Comparison of ENCODE assay signal across 21 mouse cellular contexts in genomic region chr2:121628290-121628689, GRCm38 (mm10).
DNase-seq lines count a peak whose midpoint lies in the region; TF ChIP-seq lines count a peak whose summit lies in the region.
"Had no signal": no experiment of that assay in that cellular context is flagged by ENCODE, and none has a peak within 500 bp of the region (broad histone marks: within the 10 kb centered on the region; RNA-seq: fewer than 3 reads in every experiment).

No protein-coding gene starts in this region.

- no peak overlapping the region for H3K27ac ChIP-seq in left cerebral cortex, adult 2 months
- H3K27ac ChIP-seq: heart, embryonic 15.5 days; hindbrain, embryonic 12.5 days; limb, embryonic 12.5 days; liver, embryonic 12.5 days; lung, embryonic 15.5 days; midbrain, embryonic 15.5 days; neural tube, embryonic 15.5 days had no signal

- H3ac ChIP-seq in C2C12 (ENCODE audit: control insufficient read depth, insufficient read length, low read depth) = no peak overlapping the region

- H3K36me3 ChIP-seq in C2C12 (ENCODE audit: control insufficient read depth, insufficient read depth) = no peaks in the 10 kb centered on the region
- H3K36me3 ChIP-seq: heart, embryonic 15.5 days; hindbrain, embryonic 12.5 days; limb, embryonic 12.5 days; liver, embryonic 12.5 days; lung, embryonic 15.5 days; midbrain, embryonic 15.5 days; neural tube, embryonic 15.5 days had no signal

- intact Hi-C loops in heart, postnatal 25 days (cut with DNase I) = no loop called here
- intact Hi-C loops in heart, postnatal 10 days (cut with DNase I) = no loop called here
- intact Hi-C loops in left cerebral cortex, adult 2 months (cut with DNase I) = no loop called here

- H3K4me3 ChIP-seq in C2C12 (ENCODE audit: insufficient read depth, poor library complexity, severe bottlenecking) = no peak overlapping the region
- H3K4me3 ChIP-seq in left cerebral cortex, adult 2 months = no peak overlapping the region
- H3K4me3 ChIP-seq: erythroblast, embryonic 14.5 days; heart, embryonic 15.5 days; hindbrain, embryonic 12.5 days; limb, embryonic 12.5 days; liver, embryonic 12.5 days; lung, embryonic 15.5 days; midbrain, embryonic 15.5 days; neural tube, embryonic 15.5 days had no signal

- H3K79me2 ChIP-seq in C2C12 (ENCODE audit: control insufficient read depth, insufficient read depth) = no peaks in the 10 kb centered on the region

- no peaks in the 10 kb centered on the region for H3K79me3 ChIP-seq in C2C12 (ENCODE audit: low read depth)

- H3K27me3 ChIP-seq in C2C12 (ENCODE audit: control insufficient read depth, insufficient read depth, insufficient read length) = no peaks in the 10 kb centered on the region
- H3K27me3 ChIP-seq: heart, embryonic 15.5 days; hindbrain, embryonic 12.5 days; limb, embryonic 12.5 days; lung, embryonic 15.5 days; midbrain, embryonic 15.5 days; neural tube, embryonic 15.5 days had no signal

- TF ChIP-seq CTCF in C2C12 (IDR thresholded peaks at IDR 0.05; ENCODE audit: control insufficient read depth, insufficient read depth, insufficient read length) = no peak
- TF ChIP-seq CTCF in left cerebral cortex, adult 2 months (IDR thresholded peaks at IDR 0.05) = no peak

- DNase-seq in heart, adult 9 months (ENCODE audit: low spot score in 2 of 2) = peak; percentile 17 to 31
- no peak for DNase-seq in heart, postnatal 25 days (ENCODE audit: low spot score)
- peak; percentile 14 for DNase-seq in kidney, postnatal 14 days
- DNase-seq in kidney, postnatal 25 days = no peak
- DNase-seq in heart, postnatal 10 days = peak; percentile 39 to 41
- DNase-seq in left cerebral cortex, adult 2 months (ENCODE audit: extremely low spot score in 1 of 2, low spot score in 2 of 2) = no peak
- DNase-seq: adrenal gland, postnatal 10 days; cerebellum, adult 9-11 months; gastrocnemius, postnatal 25 days; layer of hippocampus, adult 9-11 months; right cerebral cortex, postnatal 25 days; thymus, adult 2 months had no signal

TF ChIP-seq in C2C12, 6 proteins besides CTCF, POLR2A, EP300 and RAD21:
- TF ChIP-seq MAX (IDR thresholded peaks at IDR 0.05) (peak; percentile 61), USF1 (IDR thresholded peaks at IDR 0.05; ENCODE audit: low read depth) (peak; percentile 76), CEBPB (IDR thresholded peaks at IDR 0.05; ENCODE audit: low read depth) (no peak), MYOD1 (IDR thresholded peaks at IDR 0.05; ENCODE audit: control insufficient read depth, insufficient read length, low read depth) (peak; percentile 91), MYOG (IDR thresholded peaks at IDR 0.05; ENCODE audit: control insufficient read depth, extremely low read depth, insufficient read length) (no peak), FOSL1 (IDR thresholded peaks at IDR 0.05; ENCODE audit: insufficient read depth, low read length, poor library complexity, severe bottlenecking) (peak; percentile 82)
TF ChIP-seq in C2C12: peak in this region for 4.

Comparison
In these comparisons a context has a peak if more than half of its experiments do, and no peak if none do; other contexts are left out.
1. DNase-seq: peak in heart, adult 9 months (2 of 2), kidney, postnatal 14 days (single experiment) and heart, postnatal 10 days (2 of 2); none in heart, postnatal 25 days (single experiment), kidney, postnatal 25 days (0 of 2) and left cerebral cortex, adult 2 months (0 of 2).